Mouse (Mus musculus) embryonic fibroblast, embryonic 13.5 days (primary cell): Measurements from ENCODE around the gene Rsph9.

Experiments used
- CTCF ChIP-seq: IDR thresholded peaks from 2 replicates; pipeline ENCODE4 v1.5.1; 2011; ENCODE audit warnings: mild to moderate bottlenecking, control low read depth, low read length, moderate library complexity, borderline replicate concordance; ENCODE audit not compliant: insufficient read depth
- POLR2A ChIP-seq: IDR thresholded peaks from 2 replicates; pipeline ENCODE4 v1.6.1; 2011; ENCODE audit warnings: low read depth, mild to moderate bottlenecking, control low read depth, low read length, moderate library complexity

DNA sequence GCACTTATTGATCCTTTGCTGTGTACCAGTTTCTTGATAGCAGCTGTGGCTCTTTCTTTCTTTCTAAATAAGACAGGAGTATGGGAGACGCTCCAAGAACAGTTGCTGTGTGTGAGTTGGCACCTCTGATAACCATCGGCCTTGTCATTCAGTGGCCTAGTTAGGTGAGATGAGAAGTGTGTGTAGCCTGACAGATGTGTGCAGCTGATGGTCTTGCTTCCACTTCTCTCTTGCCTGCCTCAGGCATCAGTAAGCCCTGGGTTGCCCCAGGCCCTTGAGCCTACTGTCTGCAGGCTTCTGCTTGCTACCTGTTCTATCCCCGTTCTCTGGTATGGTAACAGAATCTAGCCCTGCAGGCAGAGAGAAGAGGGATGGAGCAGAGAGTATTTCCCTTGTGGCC lies 27.1 kb downstream of the Rsph9 start:
- TF ChIP-seq CTCF (no peak), POLR2A (no peak)
